Mouse (Mus musculus) liver, embryonic 14.5 days (tissue): Measurements from ENCODE around the gene Slc9a1. TPM values are rescaled to one million over a fixed set of nuclear protein-coding genes. Genes with fewer than 3 reads are reported as not detected.

Experiments
- ATAC-seq: fragments of 200-750 bp; cut with Nextera tagmentation; 2 replicates; pipeline ENCODE4 v1.8.0; 2017; ENCODE audit warnings: moderate number of reproducible peaks, mild to moderate bottlenecking, moderate library complexity; ENCODE audit not compliant: insufficient read depth
- DNase-seq, 3 experiments: peaks; one replicate each; pipeline ENCODE4 v3.0.0-alpha.2; 2012 to 2013; ENCODE audit warnings: low read depth in 3 of 3, low spot score in 3 of 3
- H3K27ac ChIP-seq: fragments of 300-500 bp; sonication (generic); 2 replicates; pipeline ENCODE4 v1.5.1; 2014; ENCODE audit warnings: moderate library complexity, mild to moderate bottlenecking, control low read depth, inconsistent platforms
- H3K27me3 ChIP-seq: fragments of 300-500 bp; sonication (generic); 2 replicates; pipeline ENCODE4 v1.6.1; 2014; ENCODE audit warnings: mild to moderate bottlenecking, low read length, moderate library complexity; ENCODE audit not compliant: control insufficient read depth, insufficient read depth
- H3K36me3 ChIP-seq: fragments of 300-500 bp; sonication (generic); replicated peaks from 2 replicates; pipeline ENCODE4 v1.6.1; 2014; ENCODE audit warnings: low read depth; ENCODE audit not compliant: control insufficient read depth, insufficient read depth
- H3K4me1 ChIP-seq, 2 experiments: fragments of 200-500 bp in 1 of 2; fragments of 300-500 bp in 1 of 2; sonication (generic) in 1 of 2; replicated peaks; 2 replicates each; pipeline ENCODE4 v1.6.1; 2012 to 2014; ENCODE audit warnings: antibody characterized with exemption in 1 of 2, inconsistent platforms in 1 of 2, low read length in 1 of 2; ENCODE audit not compliant: control insufficient read depth in 2 of 2, insufficient read depth in 2 of 2
- H3K4me2 ChIP-seq: fragments of 300-500 bp; sonication (generic); 2 replicates; pipeline ENCODE4 v1.6.1; 2014; ENCODE audit warnings: low read depth, mild to moderate bottlenecking, control low read depth, moderate library complexity
- H3K4me3 ChIP-seq, 2 experiments: fragments of 200-500 bp in 1 of 2; fragments of 300-500 bp in 1 of 2; sonication (generic) in 1 of 2; 2 replicates each; pipeline ENCODE4 v1.5.1; 2012 to 2014; ENCODE audit warnings: low read depth in 2 of 2, low read length in 2 of 2, mild to moderate bottlenecking in 2 of 2, control low read depth in 1 of 2, inconsistent platforms in 1 of 2, moderate library complexity in 1 of 2; ENCODE audit not compliant: insufficient read depth in 1 of 2
- H3K9ac ChIP-seq: fragments of 300-500 bp; sonication (generic); replicated peaks from 2 replicates; pipeline ENCODE4 v1.6.1; 2014; ENCODE audit warnings: mild to moderate bottlenecking, control low read depth, moderate library complexity
- H3K9me3 ChIP-seq: fragments of 300-500 bp; sonication (generic); 2 replicates; pipeline ENCODE4 v1.6.1; 2016; ENCODE audit warnings: low read length, mixed read lengths; ENCODE audit not compliant: control insufficient read depth
- CTCF ChIP-seq: IDR thresholded peaks from 2 replicates; pipeline ENCODE4 v1.5.1; 2016; ENCODE audit warnings: antibody characterized with exemption, low read depth, control low read depth
- EP300 ChIP-seq: IDR thresholded peaks from 2 replicates; pipeline ENCODE4 v1.6.1; 2016; ENCODE audit warnings: antibody characterized with exemption, low read depth
- WGBS: fragments of 180-500 bp; shearing (Covaris S2); extraction: QIAGEN DNeasy Blood & Tissue Kit; methylation state at CpG from one replicate; pipeline ENCODE4 v1.1.7; 2014; ENCODE audit not compliant: insufficient replicate concordance; 5-methylcytosine and 5-hydroxymethylcytosine counted together
- polyA plus RNA-seq, 2 experiments: library from polyadenylated mRNA; depleted of rRNA in 1 of 2; stranded (reverse) in 1 of 2; unstranded in 1 of 2; fragments of >200 nt; fragmentation: Nextera tagmentation in 1 of 2; extraction: Ambion mirVana in 1 of 2; gene quantifications; 2 replicates each; pipeline versions ENCODE4 v1.2.1 to v1.2.3; 2012 to 2014

Slc9a1 gene
- polyA plus RNA-seq, 2 experiments: 2.1 to 6.7 TPM

DNA sequence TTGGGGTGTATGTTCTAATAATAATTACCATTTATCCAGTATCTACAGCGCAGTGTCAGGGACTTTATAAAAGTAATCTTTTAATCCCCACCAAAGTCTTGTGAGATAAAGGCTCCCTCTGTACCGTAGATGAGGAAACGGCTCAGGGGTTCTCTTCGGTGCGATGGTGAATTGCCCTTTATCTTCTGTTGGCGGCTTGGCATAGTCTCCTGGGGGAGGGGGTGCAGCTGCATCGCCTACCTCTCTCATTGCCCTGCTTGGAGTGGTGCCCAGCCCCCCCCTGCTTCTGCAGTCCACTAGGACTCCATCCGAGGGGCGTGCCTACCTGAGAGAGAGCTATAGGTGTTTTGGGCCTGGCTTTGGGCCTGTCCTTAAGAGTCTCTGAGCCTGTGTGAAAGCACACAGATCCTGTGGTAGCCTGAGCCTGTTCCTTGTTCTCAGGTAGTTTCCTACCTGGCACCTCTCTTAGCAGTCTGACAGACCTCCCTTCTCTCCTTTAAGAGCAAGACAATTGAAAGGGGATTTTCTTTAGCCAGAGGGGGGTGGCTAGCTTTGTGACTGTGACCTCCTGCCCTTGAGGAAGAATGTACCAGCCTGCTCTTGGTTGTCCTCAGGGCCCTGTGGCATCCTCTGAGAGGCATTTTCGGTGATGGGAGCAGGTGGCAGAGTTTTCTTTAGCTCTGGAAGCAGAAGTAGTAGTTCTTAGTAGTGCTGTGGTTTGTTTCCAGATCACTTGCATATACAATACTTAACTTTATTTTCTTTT, 6.5 kb downstream of the Slc9a1 start:
- peak; percentile 55 for ATAC-seq
- peak overlapping the region; percentile 20 for H3K4me2 ChIP-seq
- H3K36me3 ChIP-seq: no peaks in the 10 kb centered on the region
- TF ChIP-seq CTCF: no peak
- TF ChIP-seq EP300: peak; percentile 56; the same call in 1 of the 2 replicates
- no peak overlapping the region for H3K4me3 ChIP-seq
- H3K27ac ChIP-seq: peak overlapping the region; percentile 52
- no peaks in the 10 kb centered on the region for H3K9me3 ChIP-seq
- peaks cover 66 to 77% of the 10 kb centered on the region in 2 experiments for H3K4me1 ChIP-seq
- no peak for DNase-seq
- H3K9ac ChIP-seq: no peak overlapping the region; the same call in 1 of the 2 replicates
- 23% methylated on average over 10 of the region's 10 CpGs for WGBS
- no peaks in the 10 kb centered on the region for H3K27me3 ChIP-seq

DNA sequence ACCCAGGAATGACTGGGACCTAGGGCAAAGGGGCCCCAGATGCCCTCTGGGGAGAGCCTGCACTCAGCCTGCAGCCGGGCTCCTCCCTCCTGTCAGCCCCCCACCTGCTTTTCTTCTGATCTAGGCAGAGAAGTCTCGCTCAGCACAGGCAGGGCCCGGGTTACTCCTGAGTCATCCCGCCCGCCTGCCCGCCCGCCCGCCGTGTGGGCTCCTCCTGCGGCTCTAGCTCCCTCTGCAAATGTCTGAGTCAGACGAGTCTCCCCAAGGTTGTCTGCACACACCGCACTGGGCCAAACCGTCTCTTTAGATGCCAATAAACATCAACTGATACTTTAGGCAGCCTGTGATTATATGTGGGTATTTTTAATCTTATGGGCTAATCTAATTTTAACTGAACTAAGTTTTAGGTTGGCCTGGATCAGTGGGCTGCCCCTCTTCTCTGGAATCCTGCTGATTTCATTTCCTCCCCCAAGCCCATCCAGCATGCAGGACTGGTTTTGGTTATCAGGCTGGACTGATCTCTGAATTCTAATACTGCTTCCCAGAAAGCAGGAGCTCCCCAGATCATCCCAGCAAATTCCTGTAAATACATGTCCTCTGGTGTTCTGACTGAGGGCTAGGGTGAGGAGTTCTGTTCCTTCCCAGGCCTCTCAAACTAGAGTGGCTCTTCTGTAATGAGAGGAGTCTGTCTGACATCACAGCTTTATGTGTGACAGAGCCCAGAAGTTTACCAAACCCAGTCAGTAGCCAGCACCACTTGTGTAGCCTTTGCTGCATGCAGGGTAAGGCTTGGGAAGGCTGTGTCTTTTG, 8.9 kb downstream of the Slc9a1 start:
- Histone ChIP-seq H3K9ac (peak overlapping the region; percentile 6), H3K4me2 (peak overlapping the region; percentile 35), H3K9me3 (no peaks in the 10 kb centered on the region), H3K36me3 (peaks cover 2% of the 10 kb centered on the region; the same call in 1 of the 2 replicates), H3K27ac (peak overlapping the region; percentile 12), H3K27me3 (no peaks in the 10 kb centered on the region), H3K4me3 (no peak overlapping the region), H3K4me1 (peaks cover 48 to 53% of the 10 kb centered on the region in 2 experiments)
- DNase-seq (peak in 2 of 3 experiments; percentile 58 to 62), ATAC-seq (peak; percentile 84)
- TF ChIP-seq CTCF (peak; percentile 9; the same call in 1 of the 2 replicates), EP300 (no peak)
- 6% methylated on average over 13 of the region's 13 CpGs for WGBS

DNA sequence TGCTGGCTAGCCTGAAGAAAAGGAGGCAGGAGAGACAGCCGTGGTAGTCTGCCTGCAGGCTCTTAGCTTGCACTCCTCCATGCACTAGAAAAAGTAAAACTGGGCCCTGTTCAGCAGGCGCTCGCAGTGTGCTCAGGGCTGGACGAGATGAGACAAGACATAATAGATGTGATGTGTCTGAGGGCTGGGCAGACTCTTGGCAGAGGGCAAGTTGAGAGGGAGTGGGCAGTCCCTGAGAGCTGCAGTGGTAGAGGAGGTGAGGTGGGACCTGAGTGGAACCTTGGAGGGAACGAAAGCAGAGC, 9.5 kb downstream of the Slc9a1 start:
- H3K4me1 ChIP-seq: peaks cover 42 to 47% of the 10 kb centered on the region in 2 experiments
- ATAC-seq (no peak), DNase-seq (no peak)
- H3K4me3 ChIP-seq: no peak overlapping the region
- H3K9me3 ChIP-seq: no peaks in the 10 kb centered on the region
- peak overlapping the region; percentile 6 for H3K9ac ChIP-seq
- WGBS: 68% methylated on average over 5 of the region's 5 CpGs
- H3K4me2 ChIP-seq: peak overlapping the region; percentile 35
- peak overlapping the region; percentile 12 for H3K27ac ChIP-seq
- peaks cover 2% of the 10 kb centered on the region; the same call in 1 of the 2 replicates for H3K36me3 ChIP-seq
- H3K27me3 ChIP-seq: no peaks in the 10 kb centered on the region
- TF ChIP-seq EP300 (no peak), CTCF (no peak)

DNA sequence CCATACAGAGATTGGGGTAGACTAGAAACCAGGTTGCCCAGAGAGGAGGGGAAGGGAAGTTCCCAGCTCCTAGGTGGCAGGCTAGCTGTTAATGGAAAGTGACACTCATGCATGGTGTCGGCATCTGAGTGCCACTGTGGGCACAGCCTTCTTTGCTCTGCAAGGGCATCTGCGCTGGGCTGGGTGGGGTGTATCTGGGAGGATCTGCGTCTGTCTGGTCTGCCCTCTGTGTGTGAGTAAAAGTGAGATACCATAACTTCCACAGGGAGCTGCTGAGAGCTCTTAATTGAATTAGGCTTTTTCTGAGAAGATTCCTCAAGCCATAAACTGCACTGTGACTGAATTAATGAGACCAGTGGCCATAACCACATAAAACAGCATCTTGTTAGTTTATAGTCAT, 10.4 kb downstream of the Slc9a1 start:
- 25% methylated on average over 3 of the region's 3 CpGs for WGBS
- H3K27me3 ChIP-seq: no peaks in the 10 kb centered on the region
- no peak overlapping the region for H3K4me3 ChIP-seq
- H3K4me2 ChIP-seq: peak overlapping the region; percentile 29; the same call in 1 of the 2 replicates
- no peak for ATAC-seq
- H3K9me3 ChIP-seq: no peaks in the 10 kb centered on the region
- H3K9ac ChIP-seq: peak overlapping the region; percentile 18; the same call in 1 of the 2 replicates
- no peak for TF ChIP-seq CTCF
- TF ChIP-seq EP300: no peak
- H3K36me3 ChIP-seq: peaks cover 2% of the 10 kb centered on the region; the same call in 1 of the 2 replicates
- peaks cover 40 to 45% of the 10 kb centered on the region in 2 experiments for H3K4me1 ChIP-seq
- no peak for DNase-seq
- H3K27ac ChIP-seq: no peak overlapping the region

DNA sequence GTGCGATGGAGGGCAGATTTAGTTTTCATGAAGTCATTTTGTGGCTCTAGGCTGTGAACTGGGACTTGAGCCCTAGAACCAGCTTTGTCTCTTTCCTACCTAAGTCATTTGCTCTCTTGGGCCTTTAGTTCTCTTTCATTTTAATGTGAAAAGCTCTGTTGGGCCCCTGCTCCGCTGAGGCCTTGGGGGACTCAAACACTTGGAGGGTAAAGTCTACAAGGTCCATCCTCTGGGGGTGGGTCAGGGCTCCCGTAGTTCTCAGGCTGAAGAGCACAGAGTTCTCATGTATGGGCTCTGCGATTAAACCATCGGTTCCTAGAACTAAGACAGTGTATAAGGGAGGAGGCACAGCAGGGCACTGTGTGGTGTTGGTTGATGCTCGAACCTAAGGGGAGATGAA, 11.0 kb downstream of the Slc9a1 start:
- H3K4me1 ChIP-seq: peaks cover 37 to 41% of the 10 kb centered on the region in 2 experiments
- no peak for ATAC-seq
- H3K4me3 ChIP-seq: no peak overlapping the region
- DNase-seq: no peak
- no peak overlapping the region for H3K27ac ChIP-seq
- no peak overlapping the region for H3K4me2 ChIP-seq
- H3K9ac ChIP-seq: no peak overlapping the region
- peaks cover 2% of the 10 kb centered on the region; the same call in 1 of the 2 replicates for H3K36me3 ChIP-seq
- H3K9me3 ChIP-seq: no peaks in the 10 kb centered on the region
- WGBS: 80% methylated on average over 6 of the region's 6 CpGs
- TF ChIP-seq CTCF: no peak
- no peak for TF ChIP-seq EP300
- H3K27me3 ChIP-seq: no peaks in the 10 kb centered on the region
